Mouse (Mus musculus): ENCODE data around the gene Gm9732. TPM values are rescaled to one million over a fixed set of nuclear protein-coding genes. Genes with fewer than 3 reads are reported as not detected.
"Not testable (repeated sequence)": the region's sequence is repeated elsewhere in the genome, so short reads cannot be mapped to it uniquely, and the experiment has no call there.

Gm9732 gene
- not detected in 2 replicates for polyA plus RNA-seq (2015; fragmentation: Nextera tagmentation; extraction: Ambion mirVana)

GRCm38 (mm10) chr14:43274986-43275511 is at the start of gene Gm9732:
Gene Gm9732, plus strand, starts transcription at chr14:43275036.
- H3K27me3 ChIP-seq (replicated peaks; ENCODE audit: control insufficient read depth, insufficient read depth, low read length); H3K9ac ChIP-seq (replicated peaks; ENCODE audit: low read depth, low read length); H3K4me3 ChIP-seq (replicated peaks; ENCODE audit: low read length); H3K9me3 ChIP-seq (ENCODE audit: control insufficient read depth, low read length); H3K27ac ChIP-seq (ENCODE audit: low read length); H3K4me1 ChIP-seq (replicated peaks; ENCODE audit: control insufficient read depth, insufficient read depth, low read length); H3K36me3 ChIP-seq (ENCODE audit: control insufficient read depth, insufficient read depth); ATAC-seq; H3K4me2 ChIP-seq (ENCODE audit: low read length): not testable (repeated sequence)
- 83% methylated on average over 8 of the region's 8 CpGs for whole genome bisulfite sequencing

GRCm38 (mm10) chr14:43235204-43235603 is 39.6 kb upstream of the Gm9732 start, which contains the start of gene Gm8122:
Gene Gm8122, minus strand, starts transcription at chr14:43235304.
- H3K4me1 ChIP-seq (replicated peaks; ENCODE audit: control insufficient read depth, insufficient read depth, low read length); H3K9me3 ChIP-seq (ENCODE audit: control insufficient read depth, low read length); H3K27ac ChIP-seq (ENCODE audit: low read length); H3K9ac ChIP-seq (replicated peaks; ENCODE audit: low read depth, low read length); ATAC-seq; H3K4me2 ChIP-seq (ENCODE audit: low read length); H3K4me3 ChIP-seq (replicated peaks; ENCODE audit: low read length); H3K36me3 ChIP-seq (ENCODE audit: control insufficient read depth, insufficient read depth); H3K27me3 ChIP-seq (replicated peaks; ENCODE audit: control insufficient read depth, insufficient read depth, low read length): not testable (repeated sequence)
- 94% methylated on average over 2 of the region's 4 CpGs for WGBS

- not testable (repeated sequence) for ATAC-seq; H3K36me3 ChIP-seq (ENCODE audit: control insufficient read depth, insufficient read depth); H3K4me2 ChIP-seq (ENCODE audit: low read length); H3K4me3 ChIP-seq (replicated peaks; ENCODE audit: low read length); H3K27ac ChIP-seq (ENCODE audit: low read length); H3K27me3 ChIP-seq (replicated peaks; ENCODE audit: control insufficient read depth, insufficient read depth, low read length); H3K4me1 ChIP-seq (replicated peaks; ENCODE audit: control insufficient read depth, insufficient read depth, low read length); H3K9ac ChIP-seq (replicated peaks; ENCODE audit: low read depth, low read length); H3K9me3 ChIP-seq (ENCODE audit: control insufficient read depth, low read length)
Observed at GRCm38 (mm10) chr14:43237769-43238168, 37.1 kb upstream of the Gm9732 start.

GRCm38 (mm10) chr14:43249611-43250170 is 25.1 kb upstream of the Gm9732 start:
- not testable (repeated sequence) for H3K9me3 ChIP-seq (ENCODE audit: control insufficient read depth, low read length); H3K27me3 ChIP-seq (replicated peaks; ENCODE audit: control insufficient read depth, insufficient read depth, low read length); ATAC-seq; H3K4me3 ChIP-seq (replicated peaks; ENCODE audit: low read length); H3K27ac ChIP-seq (ENCODE audit: low read length); H3K4me2 ChIP-seq (ENCODE audit: low read length); H3K4me1 ChIP-seq (replicated peaks; ENCODE audit: control insufficient read depth, insufficient read depth, low read length); H3K9ac ChIP-seq (replicated peaks; ENCODE audit: low read depth, low read length); H3K36me3 ChIP-seq (ENCODE audit: control insufficient read depth, insufficient read depth)
- WGBS, result 27% methylated on average over 7 of the region's 12 CpGs

GRCm38 (mm10) chr14:43250549-43251253 is 24.1 kb upstream of the Gm9732 start:
- H3K27ac ChIP-seq (ENCODE audit: low read length); H3K27me3 ChIP-seq (replicated peaks; ENCODE audit: control insufficient read depth, insufficient read depth, low read length); H3K4me1 ChIP-seq (replicated peaks; ENCODE audit: control insufficient read depth, insufficient read depth, low read length); ATAC-seq; H3K4me2 ChIP-seq (ENCODE audit: low read length); H3K9me3 ChIP-seq (ENCODE audit: control insufficient read depth, low read length); H3K4me3 ChIP-seq (replicated peaks; ENCODE audit: low read length); H3K9ac ChIP-seq (replicated peaks; ENCODE audit: low read depth, low read length); H3K36me3 ChIP-seq (ENCODE audit: control insufficient read depth, insufficient read depth): not testable (repeated sequence)
- WGBS, result 40% methylated on average over 5 of the region's 6 CpGs

- not testable (repeated sequence) for H3K4me1 ChIP-seq (replicated peaks; ENCODE audit: control insufficient read depth, insufficient read depth, low read length); H3K4me2 ChIP-seq (ENCODE audit: low read length); H3K9me3 ChIP-seq (ENCODE audit: control insufficient read depth, low read length); H3K27ac ChIP-seq (ENCODE audit: low read length); ATAC-seq; H3K4me3 ChIP-seq (replicated peaks; ENCODE audit: low read length); H3K27me3 ChIP-seq (replicated peaks; ENCODE audit: control insufficient read depth, insufficient read depth, low read length); H3K36me3 ChIP-seq (ENCODE audit: control insufficient read depth, insufficient read depth); H3K9ac ChIP-seq (replicated peaks; ENCODE audit: low read depth, low read length)
- 71% methylated on average over 1 of the region's 1 CpGs for WGBS
Observed at GRCm38 (mm10) chr14:43256511-43256910, 18.3 kb upstream of the Gm9732 start.

GRCm38 (mm10) chr14:43258349-43258748 is 16.5 kb upstream of the Gm9732 start, which contains the start of gene Gm8126:
Gene Gm8126, plus strand, starts transcription at chr14:43258649.
- WGBS, result 85% methylated on average over 2 of the region's 4 CpGs
- H3K4me1 ChIP-seq (replicated peaks; ENCODE audit: control insufficient read depth, insufficient read depth, low read length); H3K27ac ChIP-seq (ENCODE audit: low read length); H3K9ac ChIP-seq (replicated peaks; ENCODE audit: low read depth, low read length); H3K27me3 ChIP-seq (replicated peaks; ENCODE audit: control insufficient read depth, insufficient read depth, low read length); H3K9me3 ChIP-seq (ENCODE audit: control insufficient read depth, low read length); H3K4me3 ChIP-seq (replicated peaks; ENCODE audit: low read length); H3K4me2 ChIP-seq (ENCODE audit: low read length); ATAC-seq; H3K36me3 ChIP-seq (ENCODE audit: control insufficient read depth, insufficient read depth): not testable (repeated sequence)

GRCm38 (mm10) chr14:43263421-43263820 is 11.4 kb upstream of the Gm9732 start:
- H3K4me3 ChIP-seq (replicated peaks; ENCODE audit: low read length); H3K4me1 ChIP-seq (replicated peaks; ENCODE audit: control insufficient read depth, insufficient read depth, low read length); H3K4me2 ChIP-seq (ENCODE audit: low read length); H3K27me3 ChIP-seq (replicated peaks; ENCODE audit: control insufficient read depth, insufficient read depth, low read length); H3K9me3 ChIP-seq (ENCODE audit: control insufficient read depth, low read length); H3K36me3 ChIP-seq (ENCODE audit: control insufficient read depth, insufficient read depth); H3K27ac ChIP-seq (ENCODE audit: low read length); H3K9ac ChIP-seq (replicated peaks; ENCODE audit: low read depth, low read length); ATAC-seq: not testable (repeated sequence)
- 96% methylated on average over 3 of the region's 3 CpGs for WGBS

GRCm38 (mm10) chr14:43268521-43269084 is 6.2 kb upstream of the Gm9732 start:
- H3K4me3 ChIP-seq (replicated peaks; ENCODE audit: low read length); ATAC-seq; H3K36me3 ChIP-seq (ENCODE audit: control insufficient read depth, insufficient read depth); H3K27ac ChIP-seq (ENCODE audit: low read length); H3K9me3 ChIP-seq (ENCODE audit: control insufficient read depth, low read length); H3K27me3 ChIP-seq (replicated peaks; ENCODE audit: control insufficient read depth, insufficient read depth, low read length); H3K4me2 ChIP-seq (ENCODE audit: low read length); H3K4me1 ChIP-seq (replicated peaks; ENCODE audit: control insufficient read depth, insufficient read depth, low read length); H3K9ac ChIP-seq (replicated peaks; ENCODE audit: low read depth, low read length): not testable (repeated sequence)
- 38% methylated on average over 2 of the region's 2 CpGs for WGBS
